Mouse (Mus musculus) liver, postnatal 0 days (tissue): ENCODE results near the gene Npm3.

Experiments used
- CTCF ChIP-seq: sonication (generic); IDR thresholded peaks from 2 replicates; pipeline ENCODE4 v1.5.1; 2016; ENCODE audit warnings: antibody characterized with exemption, low read depth
- EP300 ChIP-seq: IDR thresholded peaks from 2 replicates; pipeline ENCODE4 v1.6.1; 2016; ENCODE audit warnings: antibody characterized with exemption, low read depth, mild to moderate bottlenecking

DNA sequence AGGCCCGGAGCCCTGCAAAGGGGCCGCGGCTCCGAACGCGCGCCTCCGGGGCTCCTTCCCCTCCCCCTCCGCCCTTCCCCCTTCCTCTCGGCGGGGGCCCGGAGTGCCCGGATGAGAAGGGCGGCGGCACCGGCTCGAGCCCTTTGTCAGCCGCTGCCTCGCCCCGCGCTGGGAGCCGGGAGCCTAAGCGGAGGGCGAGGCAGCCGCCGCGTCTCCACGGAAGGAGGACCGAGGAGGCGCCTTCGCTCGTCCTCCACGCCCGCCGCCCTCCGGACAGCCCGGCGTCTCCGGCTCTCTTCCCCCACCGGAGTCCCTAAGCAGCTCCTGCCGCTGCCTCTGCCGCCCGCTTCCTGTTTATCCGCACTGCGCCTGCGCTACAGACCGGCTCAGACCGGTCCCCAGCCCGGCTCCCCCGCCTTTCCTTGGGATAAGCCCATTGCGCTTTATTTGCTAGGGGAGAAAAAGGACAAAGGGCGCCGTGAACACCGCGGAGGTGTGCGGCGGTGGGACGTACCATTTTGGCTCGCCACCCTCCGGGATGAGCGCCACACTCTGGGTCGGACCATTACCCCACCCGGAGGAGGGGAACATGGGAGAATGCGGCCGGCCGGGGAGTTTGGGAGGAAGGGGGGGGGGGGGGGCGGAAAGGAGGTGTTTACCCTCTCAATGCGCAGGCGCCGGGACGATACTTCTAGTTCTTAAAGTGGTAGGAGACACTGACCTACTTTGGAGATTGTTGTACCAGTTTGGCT, 34.0 kb upstream of the Npm3 start, which contains the start of gene Mgea5:
- TF ChIP-seq CTCF (no peak), EP300 (peak; percentile 89)
